Mouse (Mus musculus): ENCODE measurements around the gene Defb7. TPM values are rescaled to one million over a fixed set of nuclear protein-coding genes. Genes with fewer than 3 reads are reported as not detected.

Defb7 gene
- total RNA-seq (2021): not detected
- long read RNA-seq, experiment 1: 0 reads
- long read RNA-seq, experiment 2: 0 reads

- DNase-seq (ENCODE audit: low spot score in 2 of 2): no peak
Observed at GRCm38 (mm10) chr8:19494797-19495196, at the start of gene Defb7. TSS of gene Defb7 (plus strand) at chr8:19495097.

GRCm38 (mm10) chr8:19446378-19446777, 48.5 kb upstream of the Defb7 start:
- no peak for DNase-seq (ENCODE audit: low spot score in 2 of 2)

- no peak for DNase-seq (ENCODE audit: low spot score in 2 of 2)
Observed at GRCm38 (mm10) chr8:19461355-19461754, 33.5 kb upstream of the Defb7 start.

- DNase-seq (ENCODE audit: low spot score in 2 of 2): no peak
Observed at GRCm38 (mm10) chr8:19469026-19469425, 25.9 kb upstream of the Defb7 start.

- DNase-seq (ENCODE audit: low spot score in 2 of 2): no peak
Observed at GRCm38 (mm10) chr8:19500524-19500923, 5.6 kb downstream of the Defb7 start.

- peak in 1 of 2 experiments; percentile 1 for DNase-seq (ENCODE audit: low spot score in 2 of 2)
Observed at GRCm38 (mm10) chr8:19535195-19535829, 40.4 kb downstream of the Defb7 start.

GRCm38 (mm10) chr8:19540376-19540775, 45.5 kb downstream of the Defb7 start:
- no peak for DNase-seq (ENCODE audit: low spot score in 2 of 2)

Small RNA genes lying within 50 kb of the gene (microRNA-seq; reads per million reads assigned to microRNA genes)
- 0 reads per million in 2 experiments for gene Gm27288
- gene Gm27852: 0 reads per million in 2 experiments

Other genes with a start within 250 kb of the Defb7 start
- gene Defb5, start 247.5 kb upstream of the Defb7 start, total RNA-seq (2021): not detected
- gene Defb3, start 201.7 kb upstream of the Defb7 start, total RNA-seq (2021): not detected
- not detected for gene Defb8, start 47.5 kb upstream of the Defb7 start, total RNA-seq (2021)
- 1 to 10 TPM in 1 of 2 experiments, not detected in 1; 1.3 TPM for gene 4930467E23Rik, start 234.5 kb downstream of the Defb7 start, total RNA-seq (2021)

Data from left cerebral cortex, adult 18-20 months (tissue).